Mouse (Mus musculus): Measurements from ENCODE around the gene Gpr107.

GRCm38 (mm10) chr2:31114205-31114604, 37.9 kb upstream of the Gpr107 start:
- TF ChIP-seq POLR2A (IDR thresholded peaks at IDR 0.05; ENCODE audit: low read depth, low read length) = no peak
- no peak for TF ChIP-seq CTCF (IDR thresholded peaks at IDR 0.05; ENCODE audit: borderline replicate concordance, insufficient read depth, low read length)
